Mouse (Mus musculus) hindbrain, embryonic 14.5 days (tissue): ENCODE results near the gene Ccdc148. TPM values are rescaled to one million over a fixed set of nuclear protein-coding genes. Genes with fewer than 3 reads are reported as not detected.

Source experiments
- ATAC-seq: fragments of 200-750 bp; cut with Nextera tagmentation; 2 replicates; pipeline ENCODE4 v1.8.0; 2017; ENCODE audit warnings: moderate number of reproducible peaks, mild to moderate bottlenecking, moderate TSS enrichment, moderate library complexity; ENCODE audit not compliant: low FRiP score
- DNase-seq: peaks from one replicate; pipeline ENCODE4 v3.0.0-alpha.2; 2015; ENCODE audit warnings: low spot score
- H3K27ac ChIP-seq: fragments of 300-500 bp; sonication (generic); 2 replicates; pipeline ENCODE4 v1.5.1; 2014; ENCODE audit warnings: mild to moderate bottlenecking, moderate library complexity
- H3K27me3 ChIP-seq: fragments of 300-500 bp; sonication (generic); 2 replicates; pipeline ENCODE4 v1.6.1; 2014; ENCODE audit warnings: mild to moderate bottlenecking, low read length, mixed read lengths; ENCODE audit not compliant: control insufficient read depth, insufficient read depth
- H3K36me3 ChIP-seq: fragments of 300-500 bp; sonication (generic); replicated peaks from 2 replicates; pipeline ENCODE4 v1.6.1; 2014; ENCODE audit not compliant: control insufficient read depth, insufficient read depth
- H3K4me1 ChIP-seq: fragments of 300-500 bp; sonication (generic); replicated peaks from 2 replicates; pipeline ENCODE4 v1.6.1; 2014; ENCODE audit warnings: antibody characterized with exemption, low read length, mixed read lengths; ENCODE audit not compliant: control insufficient read depth, insufficient read depth
- H3K4me2 ChIP-seq: fragments of 300-500 bp; sonication (generic); replicated peaks from 2 replicates; pipeline ENCODE4 v1.6.1; 2014; ENCODE audit warnings: mild to moderate bottlenecking, moderate library complexity
- H3K4me3 ChIP-seq: fragments of 300-500 bp; sonication (generic); replicated peaks from 2 replicates; pipeline ENCODE4 v1.5.1; 2014; ENCODE audit warnings: mild to moderate bottlenecking, low read length
- H3K9ac ChIP-seq: fragments of 300-500 bp; sonication (generic); 2 replicates; pipeline ENCODE4 v1.6.1; 2014
- H3K9me3 ChIP-seq: fragments of 300-500 bp; sonication (generic); 2 replicates; pipeline ENCODE4 v1.6.1; 2016; ENCODE audit warnings: low read length; ENCODE audit not compliant: control insufficient read depth
- WGBS: fragments of 180-500 bp; shearing (Covaris S2); extraction: QIAGEN DNeasy Blood & Tissue Kit; methylation state at CpG from one replicate; pipeline ENCODE4 v1.1.7; 2014; 5-methylcytosine and 5-hydroxymethylcytosine counted together
- polyA plus RNA-seq: library from polyadenylated mRNA; unstranded; fragments of >200 nt; fragmentation: Nextera tagmentation; extraction: Ambion mirVana; gene quantifications from 2 replicates; pipeline ENCODE4 v1.2.1, GENCODE M21; 2014

Ccdc148 gene
- polyA plus RNA-seq, 1 experiment from 2014 or later, result 3.4 TPM

GRCm38 (mm10) chr2:58841021-58841420, 319.5 kb downstream of the Ccdc148 start:
- no peak overlapping the region for H3K4me2 ChIP-seq
- H3K36me3 ChIP-seq, result no peaks in the 10 kb centered on the region
- ATAC-seq (no peak), DNase-seq (no peak)
- H3K4me3 ChIP-seq, result no peak overlapping the region
- H3K27ac ChIP-seq, result no peak overlapping the region
- no peak overlapping the region for H3K9ac ChIP-seq
- no peaks in the 10 kb centered on the region for H3K4me1 ChIP-seq
- 76% methylated on average over 3 of the region's 3 CpGs for WGBS
- H3K27me3 ChIP-seq, result no peaks in the 10 kb centered on the region
- H3K9me3 ChIP-seq, result no peaks in the 10 kb centered on the region

GRCm38 (mm10) chr2:58832253-58832980, 328.1 kb downstream of the Ccdc148 start:
- no peak for DNase-seq
- H3K4me2 ChIP-seq, result no peak overlapping the region
- H3K4me1 ChIP-seq, result no peaks in the 10 kb centered on the region
- H3K36me3 ChIP-seq, result no peaks in the 10 kb centered on the region
- H3K27me3 ChIP-seq, result no peaks in the 10 kb centered on the region
- WGBS, result 91% methylated on average over 20 of the region's 20 CpGs
- no peak overlapping the region for H3K27ac ChIP-seq
- H3K9ac ChIP-seq, result no peak overlapping the region
- ATAC-seq, result no peak
- no peak overlapping the region for H3K4me3 ChIP-seq
- no peaks in the 10 kb centered on the region for H3K9me3 ChIP-seq

GRCm38 (mm10) chr2:58829981-58830742, 330.3 kb downstream of the Ccdc148 start:
- ATAC-seq (no peak), DNase-seq (peak; percentile 37)
- no peak overlapping the region for H3K4me3 ChIP-seq
- no peaks in the 10 kb centered on the region for H3K4me1 ChIP-seq
- H3K27me3 ChIP-seq, result no peaks in the 10 kb centered on the region
- H3K4me2 ChIP-seq, result no peak overlapping the region
- no peaks in the 10 kb centered on the region for H3K36me3 ChIP-seq
- H3K9me3 ChIP-seq, result no peaks in the 10 kb centered on the region
- H3K27ac ChIP-seq, result no peak overlapping the region
- H3K9ac ChIP-seq, result no peak overlapping the region
- WGBS, result 61% methylated on average over 7 of the region's 7 CpGs

GRCm38 (mm10) chr2:58828910-58829600, 331.4 kb downstream of the Ccdc148 start:
- ATAC-seq (no peak), DNase-seq (no peak)
- no peak overlapping the region for H3K27ac ChIP-seq
- H3K27me3 ChIP-seq, result no peaks in the 10 kb centered on the region
- WGBS, result 87% methylated on average over 3 of the region's 3 CpGs
- H3K4me3 ChIP-seq, result no peak overlapping the region
- no peak overlapping the region for H3K9ac ChIP-seq
- no peaks in the 10 kb centered on the region for H3K4me1 ChIP-seq
- H3K36me3 ChIP-seq, result no peaks in the 10 kb centered on the region
- H3K4me2 ChIP-seq, result no peak overlapping the region
- no peaks in the 10 kb centered on the region for H3K9me3 ChIP-seq

GRCm38 (mm10) chr2:58812941-58813340, 347.5 kb downstream of the Ccdc148 start:
- no peak for ATAC-seq
- WGBS, result 21% methylated on average over 2 of the region's 2 CpGs
- Histone ChIP-seq H3K27ac (no peak overlapping the region), H3K4me2 (no peak overlapping the region), H3K4me1 (no peaks in the 10 kb centered on the region), H3K4me3 (no peak overlapping the region), H3K36me3 (no peaks in the 10 kb centered on the region), H3K9ac (no peak overlapping the region), H3K27me3 (no peaks in the 10 kb centered on the region), H3K9me3 (no peaks in the 10 kb centered on the region)
- no peak for DNase-seq

- DNase-seq (no peak), ATAC-seq (no peak)
- Histone ChIP-seq H3K4me2 (no peak overlapping the region), H3K9me3 (no peaks in the 10 kb centered on the region), H3K4me3 (no peak overlapping the region), H3K27ac (no peak overlapping the region), H3K36me3 (no peaks in the 10 kb centered on the region), H3K27me3 (no peaks in the 10 kb centered on the region), H3K4me1 (no peaks in the 10 kb centered on the region), H3K9ac (no peak overlapping the region)
- 92% methylated on average over 5 of the region's 5 CpGs for WGBS
These were observed 360.9 kb downstream of the Ccdc148 start for GRCm38 (mm10) chr2:58799623-58800022.

GRCm38 (mm10) chr2:58799126-58799525, 361.4 kb downstream of the Ccdc148 start:
- DNase-seq, result no peak
- H3K27me3 ChIP-seq, result no peaks in the 10 kb centered on the region
- no peaks in the 10 kb centered on the region for H3K4me1 ChIP-seq
- 93% methylated on average over 9 of the region's 9 CpGs for WGBS
- no peak overlapping the region for H3K4me2 ChIP-seq
- no peak for ATAC-seq
- no peaks in the 10 kb centered on the region for H3K9me3 ChIP-seq
- no peak overlapping the region for H3K4me3 ChIP-seq
- H3K9ac ChIP-seq, result no peak overlapping the region
- H3K36me3 ChIP-seq, result no peaks in the 10 kb centered on the region
- no peak overlapping the region for H3K27ac ChIP-seq

- H3K4me1 ChIP-seq, result no peaks in the 10 kb centered on the region
- 15% methylated on average over 4 of the region's 4 CpGs for WGBS
These were observed 363.0 kb downstream of the Ccdc148 start for GRCm38 (mm10) chr2:58797506-58797905.

GRCm38 (mm10) chr2:58795432-58795831, 365.1 kb downstream of the Ccdc148 start:
- H3K27ac ChIP-seq, result no peak overlapping the region
- no peak for DNase-seq
- H3K4me1 ChIP-seq, result no peaks in the 10 kb centered on the region
- H3K9me3 ChIP-seq, result no peaks in the 10 kb centered on the region
- H3K9ac ChIP-seq, result no peak overlapping the region
- 90% methylated on average over 5 of the region's 5 CpGs for WGBS
- H3K4me3 ChIP-seq, result no peak overlapping the region
- H3K36me3 ChIP-seq, result no peaks in the 10 kb centered on the region
- no peak overlapping the region for H3K4me2 ChIP-seq
- no peaks in the 10 kb centered on the region for H3K27me3 ChIP-seq
- ATAC-seq, result no peak

More at GRCm38 (mm10) chr2:58797506-58797905, 363.0 kb downstream of the Ccdc148 start:
- Histone ChIP-seq H3K4me2 (no peak overlapping the region), H3K9ac (no peak overlapping the region), H3K27ac (no peak overlapping the region), H3K4me3 (no peak overlapping the region), H3K36me3 (no peaks in the 10 kb centered on the region), H3K27me3 (no peaks in the 10 kb centered on the region), H3K9me3 (no peaks in the 10 kb centered on the region)
- no peak for DNase-seq
- ATAC-seq, result no peak
